Mouse (Mus musculus): Measurements from ENCODE around the gene Cd59b.

GRCm38 (mm10) chr2:104043624-104044478 is 25.8 kb upstream of the Cd59b start:
- TF ChIP-seq USF1 (IDR thresholded peaks at IDR 0.05; ENCODE audit: low read depth, low read length) = no peak
- no peak for TF ChIP-seq POLR2A (IDR thresholded peaks at IDR 0.05; ENCODE audit: control insufficient read depth in 1 of 2, insufficient read depth in 1 of 2, low read depth in 1 of 2, low read length in 2 of 2, poor library complexity in 1 of 2)
- no peak for TF ChIP-seq POLR2AphosphoS2 (IDR thresholded peaks at IDR 0.05; ENCODE audit: low read length)
- no peak for TF ChIP-seq CTCF (IDR thresholded peaks at IDR 0.05 in 2 of 3, conservative IDR thresholded peaks at IDR 0.05 in 1 of 3; ENCODE audit: control insufficient read depth in 1 of 3, insufficient read depth in 1 of 3, low read depth in 2 of 3, low read length in 3 of 3, poor library complexity in 1 of 3, severe bottlenecking in 1 of 3)
- no peak for TF ChIP-seq TAL1 (IDR thresholded peaks at IDR 0.05; ENCODE audit: low read length)
- no peak for TF ChIP-seq CHD1 (IDR thresholded peaks at IDR 0.05; ENCODE audit: low read depth, low read length)
- no peak for TF ChIP-seq POLR2AphosphoS5 (IDR thresholded peaks at IDR 0.05; ENCODE audit: borderline replicate concordance, low read depth, low read length)
- no peak for TF ChIP-seq SIN3A (IDR thresholded peaks at IDR 0.05; ENCODE audit: low read length)
- TF ChIP-seq ETS1 (IDR thresholded peaks at IDR 0.05; ENCODE audit: low read depth, low read length) = no peak
- no peak for TF ChIP-seq RCOR1 (IDR thresholded peaks at IDR 0.05; ENCODE audit: low read depth, low read length)
- no peak for TF ChIP-seq EP300 (IDR thresholded peaks at IDR 0.05; ENCODE audit: low read depth in 1 of 2, low read length in 2 of 2)
- no peak for TF ChIP-seq GATA1 (IDR thresholded peaks at IDR 0.05; ENCODE audit: low read depth, low read length)

Data from MEL (cell line).